Mouse (Mus musculus) hindbrain, embryonic 15.5 days (tissue): ENCODE results near the gene Il16. TPM values are rescaled to one million over a fixed set of nuclear protein-coding genes. Genes with fewer than 3 reads are reported as not detected.

ENCODE experiments used
- ATAC-seq: fragments of 200-750 bp; cut with Nextera tagmentation; 2 replicates; pipeline ENCODE4 v1.8.0; 2017; ENCODE audit warnings: low read depth, moderate number of reproducible peaks, moderate TSS enrichment; ENCODE audit not compliant: low FRiP score
- H3K27ac ChIP-seq: fragments of 300-500 bp; sonication (generic); replicated peaks from 2 replicates; pipeline ENCODE4 v1.5.1; 2015; ENCODE audit warnings: mild to moderate bottlenecking, inconsistent platforms
- H3K27me3 ChIP-seq: fragments of 300-500 bp; sonication (generic); 2 replicates; pipeline ENCODE4 v1.6.1; 2015; ENCODE audit warnings: control low read depth, inconsistent platforms
- H3K36me3 ChIP-seq: fragments of 300-500 bp; sonication (generic); 2 replicates; pipeline ENCODE4 v1.6.1; 2015; ENCODE audit warnings: control low read depth, inconsistent platforms
- H3K4me1 ChIP-seq: fragments of 300-500 bp; sonication (generic); replicated peaks from 2 replicates; pipeline ENCODE4 v1.6.1; 2015; ENCODE audit warnings: control low read depth, inconsistent platforms
- H3K4me2 ChIP-seq: fragments of 300-500 bp; sonication (generic); 2 replicates; pipeline ENCODE4 v1.6.1; 2015; ENCODE audit warnings: moderate library complexity, mild to moderate bottlenecking, inconsistent platforms
- H3K4me3 ChIP-seq: fragments of 300-500 bp; sonication (generic); 2 replicates; pipeline ENCODE4 v1.5.1; 2015; ENCODE audit warnings: mild to moderate bottlenecking, inconsistent platforms
- H3K9ac ChIP-seq: fragments of 300-500 bp; sonication (generic); 2 replicates; pipeline ENCODE4 v1.6.1; 2015; ENCODE audit warnings: inconsistent platforms
- H3K9me3 ChIP-seq: fragments of 300-500 bp; sonication (generic); 2 replicates; pipeline ENCODE4 v1.6.1; 2016; ENCODE audit warnings: control low read depth, inconsistent platforms
- WGBS: fragments of 180-500 bp; shearing (Covaris S2); methylation state at CpG from one replicate; pipeline ENCODE4 v1.1.7; 2015; 5-methylcytosine and 5-hydroxymethylcytosine counted together
- polyA plus RNA-seq: library from polyadenylated mRNA; unstranded; fragments of >200 nt; fragmentation: Nextera tagmentation; extraction: Ambion mirVana; gene quantifications from 2 replicates; pipeline ENCODE4 v1.2.1, GENCODE M21; 2015

Il16 gene
- polyA plus RNA-seq, 1 experiment from 2014 or later, result 0.96 TPM

DNA sequence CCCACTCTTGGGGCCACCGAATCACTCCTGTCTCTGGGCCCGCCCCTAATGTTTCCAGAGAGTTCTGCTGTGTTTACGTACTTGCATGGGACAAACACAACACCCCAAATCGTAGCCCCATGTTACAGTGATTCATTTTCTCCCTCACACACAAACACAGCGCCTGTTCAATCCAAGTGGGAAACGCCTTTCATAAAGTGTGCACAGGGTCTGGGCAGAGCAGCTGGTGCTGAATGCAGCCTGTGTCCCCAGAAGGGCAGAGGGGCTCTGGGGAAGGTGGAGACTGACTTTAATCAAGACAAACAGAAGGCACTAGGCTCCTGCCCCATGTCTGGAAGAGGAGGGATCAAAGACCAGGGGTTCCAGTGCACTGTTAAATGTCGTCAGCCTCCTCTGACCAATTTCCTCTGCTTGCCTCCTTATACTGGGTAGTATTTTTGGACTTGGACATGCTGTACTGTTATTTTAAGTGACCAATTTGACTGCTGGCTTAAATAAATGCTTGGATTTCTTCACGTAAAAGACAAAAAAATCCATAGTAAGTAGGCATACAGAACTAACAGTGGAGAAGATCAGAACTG is 671 bp upstream of the Il16 start:
- 50% methylated on average over 8 of the region's 8 CpGs for WGBS
- Histone ChIP-seq H3K4me3 (no peak overlapping the region), H3K36me3 (no peaks in the 10 kb centered on the region), H3K9ac (no peak overlapping the region), H3K4me2 (no peak overlapping the region), H3K27ac (no peak overlapping the region), H3K27me3 (no peaks in the 10 kb centered on the region), H3K4me1 (peaks cover 11% of the 10 kb centered on the region; the same call in 1 of the 2 replicates), H3K9me3 (no peaks in the 10 kb centered on the region)
- ATAC-seq, result no peak

GRCm38 (mm10) chr7:83745065-83745412 is 487 bp downstream of the Il16 start:
- 81% methylated on average over 9 of the region's 9 CpGs for WGBS
- Histone ChIP-seq H3K4me3 (no peak overlapping the region), H3K36me3 (no peaks in the 10 kb centered on the region), H3K4me1 (peaks cover 11% of the 10 kb centered on the region; the same call in 1 of the 2 replicates), H3K9ac (no peak overlapping the region), H3K9me3 (no peaks in the 10 kb centered on the region), H3K27ac (no peak overlapping the region), H3K4me2 (0 out of 2 replicates have a peak overlapping the region, but pooled peaks have one; percentile 9), H3K27me3 (no peaks in the 10 kb centered on the region)
- ATAC-seq, result peak; percentile 31; the same call in 1 of the 2 replicates

GRCm38 (mm10) chr7:83744250-83744649 is 1.3 kb downstream of the Il16 start:
- H3K36me3 ChIP-seq, result no peaks in the 10 kb centered on the region
- H3K4me3 ChIP-seq, result no peak overlapping the region
- no peak overlapping the region for H3K4me2 ChIP-seq
- ATAC-seq, result peak; percentile 72
- H3K9me3 ChIP-seq, result no peaks in the 10 kb centered on the region
- no peak overlapping the region for H3K9ac ChIP-seq
- 80% methylated on average over 4 of the region's 4 CpGs for WGBS
- H3K27ac ChIP-seq, result no peak overlapping the region
- H3K27me3 ChIP-seq, result no peaks in the 10 kb centered on the region
- peaks cover 11% of the 10 kb centered on the region; the same call in 1 of the 2 replicates for H3K4me1 ChIP-seq

GRCm38 (mm10) chr7:83742690-83743089 is 2.8 kb downstream of the Il16 start:
- H3K36me3 ChIP-seq, result no peaks in the 10 kb centered on the region
- H3K4me3 ChIP-seq, result no peak overlapping the region

GRCm38 (mm10) chr7:83742026-83742425 is 3.5 kb downstream of the Il16 start:
- no peak overlapping the region for H3K4me3 ChIP-seq
- no peaks in the 10 kb centered on the region for H3K27me3 ChIP-seq
- H3K9ac ChIP-seq, result no peak overlapping the region
- no peak overlapping the region for H3K4me2 ChIP-seq
- H3K27ac ChIP-seq, result no peak overlapping the region
- no peaks in the 10 kb centered on the region for H3K9me3 ChIP-seq
- 91% methylated on average over 2 of the region's 2 CpGs for WGBS
- no peak for ATAC-seq
- H3K4me1 ChIP-seq, result peaks cover 11% of the 10 kb centered on the region; the same call in 1 of the 2 replicates
- no peaks in the 10 kb centered on the region for H3K36me3 ChIP-seq

More at GRCm38 (mm10) chr7:83742690-83743089, 2.8 kb downstream of the Il16 start:
- H3K4me1 ChIP-seq, result peaks cover 11% of the 10 kb centered on the region; the same call in 1 of the 2 replicates
- no peaks in the 10 kb centered on the region for H3K27me3 ChIP-seq
- no peak overlapping the region for H3K27ac ChIP-seq
- WGBS, result 56% methylated on average over 3 of the region's 3 CpGs
- no peaks in the 10 kb centered on the region for H3K9me3 ChIP-seq
- H3K4me2 ChIP-seq, result no peak overlapping the region
- no peak overlapping the region for H3K9ac ChIP-seq
- no peak for ATAC-seq

- WGBS, result 50% methylated on average over 7 of the region's 7 CpGs
- no peaks in the 10 kb centered on the region for H3K9me3 ChIP-seq
- no peak overlapping the region for H3K4me2 ChIP-seq
- no peak overlapping the region for H3K27ac ChIP-seq
- no peak overlapping the region for H3K9ac ChIP-seq
- peaks cover 6% of the 10 kb centered on the region; the same call in 1 of the 2 replicates for H3K4me1 ChIP-seq
- no peak overlapping the region for H3K4me3 ChIP-seq
- H3K36me3 ChIP-seq, result no peaks in the 10 kb centered on the region
- no peaks in the 10 kb centered on the region for H3K27me3 ChIP-seq
- ATAC-seq, result no peak
Observed at GRCm38 (mm10) chr7:83739680-83740310, 5.7 kb downstream of the Il16 start.

- Histone ChIP-seq H3K36me3 (no peaks in the 10 kb centered on the region), H3K27ac (no peak overlapping the region), H3K4me2 (no peak overlapping the region), H3K4me1 (no peaks in the 10 kb centered on the region), H3K4me3 (no peak overlapping the region), H3K27me3 (no peaks in the 10 kb centered on the region), H3K9ac (no peak overlapping the region), H3K9me3 (no peaks in the 10 kb centered on the region)
- no peak for ATAC-seq
- WGBS, result 83% methylated on average over 10 of the region's 10 CpGs
Observed at GRCm38 (mm10) chr7:83738623-83739462, 6.7 kb downstream of the Il16 start.

- H3K4me1 ChIP-seq, result no peaks in the 10 kb centered on the region
- no peak overlapping the region for H3K4me3 ChIP-seq
- H3K9me3 ChIP-seq, result no peaks in the 10 kb centered on the region
- H3K27ac ChIP-seq, result no peak overlapping the region
- H3K4me2 ChIP-seq, result no peak overlapping the region
- no peaks in the 10 kb centered on the region for H3K36me3 ChIP-seq
- no peak for ATAC-seq
- no peak overlapping the region for H3K9ac ChIP-seq
- WGBS, result 62% methylated on average over 6 of the region's 6 CpGs
- no peaks in the 10 kb centered on the region for H3K27me3 ChIP-seq
Observed at GRCm38 (mm10) chr7:83737914-83738490, 7.5 kb downstream of the Il16 start.

- no peaks in the 10 kb centered on the region; the same call in 1 of the 2 replicates for H3K4me1 ChIP-seq
- no peaks in the 10 kb centered on the region for H3K36me3 ChIP-seq
- H3K4me2 ChIP-seq, result no peak overlapping the region
- no peak overlapping the region for H3K9ac ChIP-seq
- H3K27me3 ChIP-seq, result no peaks in the 10 kb centered on the region
- no peaks in the 10 kb centered on the region for H3K9me3 ChIP-seq
- H3K27ac ChIP-seq, result no peak overlapping the region
- ATAC-seq, result no peak
- no peak overlapping the region for H3K4me3 ChIP-seq
- WGBS, result 84% methylated on average over 6 of the region's 6 CpGs
Observed at GRCm38 (mm10) chr7:83736341-83737115, 9.0 kb downstream of the Il16 start.

- no peak for ATAC-seq
- Histone ChIP-seq H3K4me1 (no peaks in the 10 kb centered on the region; the same call in 1 of the 2 replicates), H3K4me3 (no peak overlapping the region), H3K27me3 (no peaks in the 10 kb centered on the region), H3K9ac (no peak overlapping the region), H3K27ac (no peak overlapping the region), H3K9me3 (no peaks in the 10 kb centered on the region), H3K4me2 (no peak overlapping the region), H3K36me3 (no peaks in the 10 kb centered on the region)
- 89% methylated on average over 7 of the region's 7 CpGs for WGBS
Observed at GRCm38 (mm10) chr7:83735108-83735781, 10.3 kb downstream of the Il16 start.

- no peak overlapping the region for H3K27ac ChIP-seq
- no peak overlapping the region for H3K9ac ChIP-seq
- no peak overlapping the region for H3K4me3 ChIP-seq
- no peaks in the 10 kb centered on the region; the same call in 1 of the 2 replicates for H3K4me1 ChIP-seq
- H3K36me3 ChIP-seq, result no peaks in the 10 kb centered on the region
- H3K4me2 ChIP-seq, result no peak overlapping the region
- 49% methylated on average over 6 of the region's 6 CpGs for WGBS
- no peak for ATAC-seq
- no peaks in the 10 kb centered on the region for H3K27me3 ChIP-seq
- H3K9me3 ChIP-seq, result no peaks in the 10 kb centered on the region
Observed at GRCm38 (mm10) chr7:83734671-83735082, 10.8 kb downstream of the Il16 start.
